Mouse (Mus musculus): ENCODE measurements at regions not wholly inside any gene's neighbourhood (a gene's known extent, or its start where the extent isn't known, plus 50 kb on each side); places are given as distances from the start of the nearest gene placed in this dataset.

DNA sequence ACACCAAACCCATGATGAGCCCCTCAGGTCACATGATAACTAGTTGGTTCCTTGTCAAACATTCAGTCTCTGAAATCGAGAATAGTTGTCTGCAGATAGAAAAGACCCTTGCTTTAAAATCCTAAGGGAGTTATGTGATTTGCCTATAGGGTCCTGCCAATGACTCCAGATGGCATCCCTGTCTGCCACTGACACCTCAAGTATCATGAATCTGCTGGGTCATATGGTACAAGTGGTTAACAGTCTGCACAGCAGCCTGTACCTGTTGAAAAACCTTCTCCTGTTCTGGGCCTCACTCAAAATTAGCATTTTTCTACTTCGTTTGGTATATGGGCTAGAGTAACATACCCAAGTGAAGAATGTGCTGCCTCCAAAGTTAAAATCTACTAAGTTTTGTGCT is 246.0 kb upstream of the Zfp703 start:
- no peak for DNase-seq (ENCODE audit: extremely low read depth)
- Histone ChIP-seq H3K27me3 (replicated peaks) (no peaks in the 10 kb centered on the region), H3K9me3 (replicated peaks; ENCODE audit: low read length) (no peaks in the 10 kb centered on the region), H3K9ac (ENCODE audit: insufficient read depth, low read depth) (no peak overlapping the region), H3K4me3 (replicated peaks in 1 of 3; ENCODE audit: low read depth in 2 of 3, low read length in 2 of 3, poor library complexity in 1 of 3) (no peak overlapping the region), H3K79me2 (replicated peaks; ENCODE audit: control insufficient read depth, extremely low read depth, insufficient read depth, poor library complexity, severe bottlenecking) (no peaks in the 10 kb centered on the region), H3K4me1 (ENCODE audit: control insufficient read depth in 1 of 2, insufficient read depth in 2 of 2) (peaks cover 0 to 3% of the 10 kb centered on the region in 2 experiments; a peak in 1 of 4 replicates), H3K4me2 (ENCODE audit: insufficient read depth, low read depth, poor library complexity, severe bottlenecking) (no peak overlapping the region), H3K36me3 (replicated peaks in 1 of 2; ENCODE audit: control insufficient read depth in 1 of 2, insufficient read depth in 1 of 2, low read length in 1 of 2) (no peaks in the 10 kb centered on the region), H3K27ac (ENCODE audit: insufficient read depth, low read depth) (no peak overlapping the region)
- dilution Hi-C loops (cut with MboI; ENCODE audit: extremely low pct_ligation_motif_present, extremely low pct_unique_long_range_greater_than_20kb, low sequenced_read_pairs): no loop called here
- in situ Hi-C loops (cut with MboI; ENCODE audit: low pct_ligation_motif_present, low pct_unique_long_range_greater_than_20kb, low sequenced_read_pairs): no loop called here
- no peak for TF ChIP-seq SMC3 (IDR thresholded peaks at IDR 0.05; ENCODE audit: low read depth, low read length)
- no peak for TF ChIP-seq ZMIZ1 (IDR thresholded peaks at IDR 0.05; ENCODE audit: low read depth, low read length)
- TF ChIP-seq TBP (conservative IDR thresholded peaks at IDR 0.05; ENCODE audit: low read depth, low read length): no peak

DNA sequence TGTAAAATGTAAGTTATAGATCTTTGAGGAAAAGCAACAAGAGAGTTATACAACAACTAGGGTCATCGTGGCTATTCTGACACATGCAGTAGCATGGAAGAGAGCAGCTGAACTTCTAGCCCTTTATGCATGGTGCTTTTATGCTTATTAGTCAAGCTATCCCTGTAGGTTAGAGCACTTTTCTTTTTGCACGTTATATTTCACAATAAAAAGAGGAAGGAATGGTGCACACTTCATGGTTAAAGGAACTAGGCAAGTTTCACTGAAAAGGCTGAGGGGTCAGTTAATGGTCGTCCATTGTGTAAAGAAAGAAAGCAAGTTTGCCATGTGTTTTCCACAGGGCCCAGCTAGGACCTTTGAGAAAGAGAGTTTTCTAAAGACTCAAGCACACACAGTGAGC is 232.7 kb upstream of the Zfp703 start:
- no peaks in the 10 kb centered on the region for H3K36me3 ChIP-seq (replicated peaks in 1 of 2; ENCODE audit: control insufficient read depth in 1 of 2, insufficient read depth in 1 of 2, low read length in 1 of 2)
- no peaks in the 10 kb centered on the region for H3K9me3 ChIP-seq (replicated peaks; ENCODE audit: low read length)
- H3K4me2 ChIP-seq (ENCODE audit: insufficient read depth, low read depth, poor library complexity, severe bottlenecking): no peak overlapping the region
- in situ Hi-C loops (cut with MboI; ENCODE audit: low pct_ligation_motif_present, low pct_unique_long_range_greater_than_20kb, low sequenced_read_pairs) (no loop called here), dilution Hi-C loops (cut with MboI; ENCODE audit: extremely low pct_ligation_motif_present, extremely low pct_unique_long_range_greater_than_20kb, low sequenced_read_pairs) (no loop called here)
- H3K27me3 ChIP-seq (replicated peaks): no peaks in the 10 kb centered on the region
- no peak for DNase-seq (ENCODE audit: extremely low read depth)
- H3K79me2 ChIP-seq (replicated peaks; ENCODE audit: control insufficient read depth, extremely low read depth, insufficient read depth, poor library complexity, severe bottlenecking): no peaks in the 10 kb centered on the region
- H3K4me1 ChIP-seq (ENCODE audit: control insufficient read depth in 1 of 2, insufficient read depth in 2 of 2): peaks cover 0 to 3% of the 10 kb centered on the region in 2 experiments; a peak in 1 of 4 replicates
- no peak overlapping the region for H3K27ac ChIP-seq (ENCODE audit: insufficient read depth, low read depth)
- H3K9ac ChIP-seq (ENCODE audit: insufficient read depth, low read depth): no peak overlapping the region
- TF ChIP-seq CHD1 (IDR thresholded peaks at IDR 0.05; ENCODE audit: low read depth, low read length) (no peak), TBP (conservative IDR thresholded peaks at IDR 0.05; ENCODE audit: low read depth, low read length) (no peak), NELFE (IDR thresholded peaks at IDR 0.05; ENCODE audit: low read depth, low read length) (no peak), ELF1 (IDR thresholded peaks at IDR 0.05; ENCODE audit: low read depth, low read length) (no peak), HCFC1 (IDR thresholded peaks at IDR 0.05; ENCODE audit: low read depth, low read length) (no peak), CHD2 (IDR thresholded peaks at IDR 0.05; ENCODE audit: low read length) (no peak), E2F4 (IDR thresholded peaks at IDR 0.05; ENCODE audit: insufficient replicate concordance, low read depth, low read length) (no peak), MXI1 (IDR thresholded peaks at IDR 0.05; ENCODE audit: low read depth, low read length) (no peak), ZMIZ1 (IDR thresholded peaks at IDR 0.05; ENCODE audit: low read depth, low read length) (no peak)
- H3K4me3 ChIP-seq (replicated peaks in 1 of 3; ENCODE audit: low read depth in 2 of 3, low read length in 2 of 3, poor library complexity in 1 of 3): no peak overlapping the region

DNA sequence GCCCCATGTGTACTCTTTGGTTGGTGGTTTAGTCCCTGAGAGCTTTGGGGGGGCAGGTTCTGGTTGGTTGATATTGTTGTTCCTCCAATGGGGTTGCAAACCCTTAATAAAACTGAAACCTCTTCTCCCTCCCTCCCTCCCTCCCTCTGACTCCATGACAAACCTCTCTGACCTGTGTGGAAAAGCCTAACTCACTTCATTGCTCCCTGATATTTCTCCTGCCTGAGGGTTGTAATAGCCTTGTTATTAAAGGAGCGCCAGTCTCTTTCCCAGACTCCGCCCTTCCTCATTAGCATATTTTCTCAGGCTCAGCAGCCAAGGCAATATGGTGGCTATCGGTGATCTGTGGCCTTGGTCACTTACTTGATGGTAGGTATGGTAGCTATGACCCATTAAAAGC is 230.3 kb upstream of the Zfp703 start:
- H3K27ac ChIP-seq (ENCODE audit: insufficient read depth, low read depth): no peak overlapping the region
- in situ Hi-C loops (cut with MboI; ENCODE audit: low pct_ligation_motif_present, low pct_unique_long_range_greater_than_20kb, low sequenced_read_pairs): no loop called here
- TF ChIP-seq BHLHE40 (IDR thresholded peaks at IDR 0.05; ENCODE audit: low read depth, low read length) (no peak), USF1 (IDR thresholded peaks at IDR 0.05; ENCODE audit: low read depth, low read length) (no peak), SMC3 (IDR thresholded peaks at IDR 0.05; ENCODE audit: low read depth, low read length) (no peak), JUN (IDR thresholded peaks at IDR 0.05; ENCODE audit: insufficient read depth, low read depth, low read length) (no peak), NELFE (IDR thresholded peaks at IDR 0.05; ENCODE audit: low read depth, low read length) (no peak), USF2 (conservative IDR thresholded peaks at IDR 0.05; ENCODE audit: low read depth, low read length) (no peak), RAD21 (IDR thresholded peaks at IDR 0.05; ENCODE audit: low read depth, low read length) (no peak), MAZ (IDR thresholded peaks at IDR 0.05; ENCODE audit: low read depth, low read length) (no peak)
- no peak for DNase-seq (ENCODE audit: extremely low read depth)
- H3K9ac ChIP-seq (ENCODE audit: insufficient read depth, low read depth): no peak overlapping the region
- H3K4me2 ChIP-seq (ENCODE audit: insufficient read depth, low read depth, poor library complexity, severe bottlenecking): no peak overlapping the region
- H3K4me3 ChIP-seq (replicated peaks in 1 of 3; ENCODE audit: low read depth in 2 of 3, low read length in 2 of 3, poor library complexity in 1 of 3): no peak overlapping the region
- no peaks in the 10 kb centered on the region for H3K9me3 ChIP-seq (replicated peaks; ENCODE audit: low read length)
- dilution Hi-C loops (cut with MboI; ENCODE audit: extremely low pct_ligation_motif_present, extremely low pct_unique_long_range_greater_than_20kb, low sequenced_read_pairs): no loop called here
- H3K4me1 ChIP-seq (ENCODE audit: control insufficient read depth in 1 of 2, insufficient read depth in 2 of 2): peaks cover 0 to 3% of the 10 kb centered on the region in 2 experiments; a peak in 1 of 4 replicates
- H3K36me3 ChIP-seq (replicated peaks in 1 of 2; ENCODE audit: control insufficient read depth in 1 of 2, insufficient read depth in 1 of 2, low read length in 1 of 2): no peaks in the 10 kb centered on the region
- no peaks in the 10 kb centered on the region for H3K27me3 ChIP-seq (replicated peaks)
- no peaks in the 10 kb centered on the region for H3K79me2 ChIP-seq (replicated peaks; ENCODE audit: control insufficient read depth, extremely low read depth, insufficient read depth, poor library complexity, severe bottlenecking)
